Mouse (Mus musculus) E14TG2a.4 (cell line): ENCODE data around the gene Chml.

Experiments used
- H3K27me3 ChIP-seq: 2 replicates; pipeline ENCODE4 v1.6.1; 2014; ENCODE audit warnings: low read length, control low read depth; ENCODE audit not compliant: insufficient read depth
- H3K36me3 ChIP-seq: 2 replicates; pipeline ENCODE4 v1.6.1; 2014; ENCODE audit warnings: low read length, control low read depth; ENCODE audit not compliant: insufficient read depth
- H3K4me1 ChIP-seq: replicated peaks from 2 replicates; pipeline ENCODE4 v1.6.1; 2014; ENCODE audit warnings: low read depth, low read length, control low read depth
- H3K4me3 ChIP-seq: replicated peaks from 2 replicates; pipeline ENCODE4 v1.5.1; 2014; ENCODE audit warnings: mild to moderate bottlenecking, low read length
- H3K9me3 ChIP-seq: 2 replicates; pipeline ENCODE4 v1.6.1; 2014; ENCODE audit warnings: low read length, control low read depth
- CTCF ChIP-seq: conservative IDR thresholded peaks from 2 replicates; pipeline ENCODE4 v1.5.1; 2014; ENCODE audit warnings: low read length
- NANOG ChIP-seq: IDR thresholded peaks from 2 replicates; pipeline ENCODE4 v1.6.1; 2014; ENCODE audit warnings: borderline replicate concordance, low read length, mixed read lengths
- POU5F1 ChIP-seq: IDR thresholded peaks from 2 replicates; pipeline ENCODE4 v1.6.1; 2014; ENCODE audit warnings: low read length, borderline replicate concordance

Gene Chml

GRCm38 (mm10) chr1:175692246-175692996 lies at the start of gene Chml, which contains the start of gene Opn3:
Gene Chml, minus strand, starts transcription at chr1:175692901.
Gene Opn3, minus strand, starts transcription at chr1:175692776.
- TF ChIP-seq CTCF (no peak), NANOG (no peak), POU5F1 (no peak)
- peak within 1 kb of the TSS; percentile 87 for H3K4me3 ChIP-seq
- H3K27me3 ChIP-seq: no peaks in the 10 kb centered on the region
- H3K9me3 ChIP-seq: no peaks in the 10 kb centered on the region; the same call in 1 of the 2 replicates
- peaks cover 11% of the 10 kb centered on the region for H3K36me3 ChIP-seq
- H3K4me1 ChIP-seq: peaks cover 24% of the 10 kb centered on the region

GRCm38 (mm10) chr1:175725771-175726170 lies 33.1 kb upstream of the Chml start:
- H3K4me1 ChIP-seq: no peaks in the 10 kb centered on the region
- no peak overlapping the region for H3K4me3 ChIP-seq

GRCm38 (mm10) chr1:175716832-175717231 lies 24.1 kb upstream of the Chml start:
- Histone ChIP-seq H3K9me3 (no peaks in the 10 kb centered on the region), H3K4me3 (no peak overlapping the region), H3K4me1 (peaks cover 12% of the 10 kb centered on the region), H3K27me3 (no peaks in the 10 kb centered on the region), H3K36me3 (no peaks in the 10 kb centered on the region)
- no peak for TF ChIP-seq POU5F1
- TF ChIP-seq CTCF: no peak
- TF ChIP-seq NANOG: no peak

More at GRCm38 (mm10) chr1:175725771-175726170, 33.1 kb upstream of the Chml start:
- no peaks in the 10 kb centered on the region for H3K27me3 ChIP-seq
- H3K36me3 ChIP-seq: no peaks in the 10 kb centered on the region
- no peak for TF ChIP-seq POU5F1
- TF ChIP-seq NANOG: no peak
- TF ChIP-seq CTCF: no peak
- H3K9me3 ChIP-seq: no peaks in the 10 kb centered on the region

- no peak overlapping the region for H3K4me3 ChIP-seq
- no peaks in the 10 kb centered on the region for H3K36me3 ChIP-seq
- no peaks in the 10 kb centered on the region for H3K27me3 ChIP-seq
- TF ChIP-seq POU5F1 (no peak), CTCF (no peak), NANOG (no peak)
- peaks cover 12% of the 10 kb centered on the region for H3K4me1 ChIP-seq
- no peaks in the 10 kb centered on the region for H3K9me3 ChIP-seq
Measured at GRCm38 (mm10) chr1:175712338-175712909, 19.7 kb upstream of the Chml start.

- no peaks in the 10 kb centered on the region for H3K9me3 ChIP-seq
- H3K27me3 ChIP-seq: no peaks in the 10 kb centered on the region
- no peak for TF ChIP-seq CTCF
- TF ChIP-seq NANOG: no peak
- no peak for TF ChIP-seq POU5F1
- H3K4me3 ChIP-seq: no peak overlapping the region
- peaks cover 12% of the 10 kb centered on the region for H3K4me1 ChIP-seq
- no peaks in the 10 kb centered on the region for H3K36me3 ChIP-seq
Measured at GRCm38 (mm10) chr1:175708013-175708412, 15.3 kb upstream of the Chml start.

- TF ChIP-seq CTCF: no peak
- TF ChIP-seq POU5F1: no peak
- peaks cover 8% of the 10 kb centered on the region for H3K4me1 ChIP-seq
- no peak overlapping the region for H3K4me3 ChIP-seq
- no peaks in the 10 kb centered on the region for H3K27me3 ChIP-seq
- no peaks in the 10 kb centered on the region for H3K36me3 ChIP-seq
- H3K9me3 ChIP-seq: no peaks in the 10 kb centered on the region
Measured at GRCm38 (mm10) chr1:175707599-175707998, 14.9 kb upstream of the Chml start.

GRCm38 (mm10) chr1:175701145-175701544 lies 8.4 kb upstream of the Chml start:
- H3K9me3 ChIP-seq: no peaks in the 10 kb centered on the region
- H3K4me1 ChIP-seq: peaks cover 11% of the 10 kb centered on the region; the same call in 1 of the 2 replicates
- no peak overlapping the region for H3K4me3 ChIP-seq
- no peaks in the 10 kb centered on the region for H3K36me3 ChIP-seq
- H3K27me3 ChIP-seq: no peaks in the 10 kb centered on the region
- no peak for TF ChIP-seq CTCF
- TF ChIP-seq NANOG: no peak
- no peak for TF ChIP-seq POU5F1

- Histone ChIP-seq H3K4me1 (peaks cover 11% of the 10 kb centered on the region; the same call in 1 of the 2 replicates), H3K4me3 (no peak overlapping the region), H3K9me3 (no peaks in the 10 kb centered on the region), H3K27me3 (no peaks in the 10 kb centered on the region), H3K36me3 (no peaks in the 10 kb centered on the region)
- TF ChIP-seq CTCF (no peak), POU5F1 (no peak), NANOG (no peak)
Measured at GRCm38 (mm10) chr1:175699796-175700195, 7.1 kb upstream of the Chml start.

GRCm38 (mm10) chr1:175699375-175699774 lies 6.7 kb upstream of the Chml start:
- Histone ChIP-seq H3K4me3 (no peak overlapping the region), H3K27me3 (no peaks in the 10 kb centered on the region), H3K36me3 (no peaks in the 10 kb centered on the region), H3K9me3 (no peaks in the 10 kb centered on the region), H3K4me1 (peaks cover 11% of the 10 kb centered on the region; the same call in 1 of the 2 replicates)
- TF ChIP-seq POU5F1 (no peak), CTCF (no peak), NANOG (no peak)
